Mouse (Mus musculus) urinary bladder, postnatal 25 days (tissue): ENCODE measurements around the gene Ldb2.

Source experiments
- DNase-seq: peaks from one replicate; pipeline ENCODE4 v3.0.0; 2022; ENCODE audit warnings: low spot score

The Ldb2 gene

GRCm38 (mm10) chr5:44543472-44544132 is 255.9 kb downstream of the Ldb2 start:
- no peak for DNase-seq

- DNase-seq, result no peak
These were observed 257.7 kb downstream of the Ldb2 start for GRCm38 (mm10) chr5:44541748-44542147.

GRCm38 (mm10) chr5:44538687-44539086 is 260.8 kb downstream of the Ldb2 start:
- DNase-seq, result no peak

GRCm38 (mm10) chr5:44538000-44538395 is 261.5 kb downstream of the Ldb2 start:
- DNase-seq, result no peak

- no peak for DNase-seq
These were observed 262.0 kb downstream of the Ldb2 start for GRCm38 (mm10) chr5:44537316-44537999.

GRCm38 (mm10) chr5:44529466-44529865 is 270.0 kb downstream of the Ldb2 start:
- no peak for DNase-seq

- no peak for DNase-seq
These were observed 270.5 kb downstream of the Ldb2 start for GRCm38 (mm10) chr5:44529001-44529400.

GRCm38 (mm10) chr5:44505221-44505620 is 294.3 kb downstream of the Ldb2 start:
- DNase-seq, result no peak

GRCm38 (mm10) chr5:44504786-44505185 is 294.7 kb downstream of the Ldb2 start:
- DNase-seq, result no peak

- no peak for DNase-seq
These were observed 301.3 kb downstream of the Ldb2 start for GRCm38 (mm10) chr5:44498229-44498628.

- no peak for DNase-seq
These were observed 302.6 kb downstream of the Ldb2 start for GRCm38 (mm10) chr5:44496854-44497253.

GRCm38 (mm10) chr5:44495092-44495491 is 304.4 kb downstream of the Ldb2 start:
- no peak for DNase-seq

GRCm38 (mm10) chr5:44494133-44494532 is 305.3 kb downstream of the Ldb2 start:
- DNase-seq, result no peak

- DNase-seq, result no peak
These were observed 308.0 kb downstream of the Ldb2 start for GRCm38 (mm10) chr5:44491526-44491925.

GRCm38 (mm10) chr5:44490462-44490861 is 309.0 kb downstream of the Ldb2 start:
- no peak for DNase-seq

- no peak for DNase-seq
These were observed 315.9 kb downstream of the Ldb2 start for GRCm38 (mm10) chr5:44483426-44484106.

- DNase-seq, result no peak
These were observed 318.1 kb downstream of the Ldb2 start for GRCm38 (mm10) chr5:44481406-44481805.

GRCm38 (mm10) chr5:44476356-44476755 is 323.1 kb downstream of the Ldb2 start:
- DNase-seq, result no peak

- no peak for DNase-seq
These were observed 323.9 kb downstream of the Ldb2 start for GRCm38 (mm10) chr5:44475543-44475942.

GRCm38 (mm10) chr5:44473857-44474762 is 325.4 kb downstream of the Ldb2 start:
- DNase-seq, result no peak

GRCm38 (mm10) chr5:44465238-44465637 is 334.2 kb downstream of the Ldb2 start:
- no peak for DNase-seq
